Mouse (Mus musculus): ENCODE measurements around the gene Serpine2. TPM values are rescaled to one million over a fixed set of nuclear protein-coding genes. Genes with fewer than 3 reads are reported as not detected.

Gene Serpine2
- polyA plus RNA-seq, 1 experiment from 2014 or later: 63.8 TPM

DNA sequence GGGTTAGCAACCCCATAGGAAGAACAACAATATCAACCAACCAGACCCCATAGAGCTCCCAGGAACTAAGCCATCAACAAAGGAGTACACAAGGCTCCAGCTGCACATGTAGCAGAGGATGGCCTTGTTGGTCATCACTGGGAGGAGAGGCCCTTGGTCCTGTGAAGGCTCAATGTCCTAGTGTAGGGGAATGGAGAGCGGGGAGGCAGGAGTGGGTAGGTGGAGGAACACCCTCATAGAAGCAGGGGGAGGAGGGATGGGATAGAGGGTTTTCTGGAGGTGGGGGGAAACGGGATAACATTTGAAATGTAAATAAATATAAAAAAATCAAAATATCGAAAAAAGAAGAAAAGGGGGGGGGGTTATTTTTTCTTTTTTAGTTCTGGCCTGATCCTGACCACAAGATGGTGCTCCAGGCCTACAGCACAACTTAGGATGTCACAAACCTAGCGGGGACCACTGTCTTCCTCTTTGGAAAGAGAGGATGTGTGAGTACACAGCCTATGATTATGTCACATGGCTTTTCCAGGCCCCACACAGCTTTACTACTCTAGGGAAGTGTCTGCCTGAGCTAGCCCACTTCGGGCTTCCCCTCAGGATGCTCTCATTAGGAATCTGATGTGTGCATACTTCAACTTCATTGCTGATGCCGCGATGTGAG lies 74.6 kb downstream of the Serpine2 start:
- no peak overlapping the region for H3K4me2 ChIP-seq
- H3K36me3 ChIP-seq (ENCODE audit: control insufficient read depth, insufficient read depth, low read length): peaks cover 9% of the 10 kb centered on the region; the same call in 1 of the 2 replicates
- no peak overlapping the region for H3K27ac ChIP-seq (ENCODE audit: low read depth, low read length)
- H3K9ac ChIP-seq (ENCODE audit: low read length): no peak overlapping the region
- no peaks in the 10 kb centered on the region for H3K9me3 ChIP-seq (ENCODE audit: control insufficient read depth, low read length)
- ATAC-seq (ENCODE audit: low FRiP score): peak; percentile 70; the same call in 1 of the 2 replicates
- 73% methylated on average over 7 of the region's 7 CpGs for WGBS
- H3K4me1 ChIP-seq (ENCODE audit: control insufficient read depth, insufficient read depth, low read length): no peaks in the 10 kb centered on the region
- DNase-seq (ENCODE audit: low spot score, missing footprints): peak; percentile 93
- H3K4me3 ChIP-seq (ENCODE audit: low read depth, low read length): no peak overlapping the region
- no peaks in the 10 kb centered on the region; the same call in 1 of the 2 replicates for H3K27me3 ChIP-seq (ENCODE audit: control insufficient read depth, insufficient read depth, low read length)

DNA sequence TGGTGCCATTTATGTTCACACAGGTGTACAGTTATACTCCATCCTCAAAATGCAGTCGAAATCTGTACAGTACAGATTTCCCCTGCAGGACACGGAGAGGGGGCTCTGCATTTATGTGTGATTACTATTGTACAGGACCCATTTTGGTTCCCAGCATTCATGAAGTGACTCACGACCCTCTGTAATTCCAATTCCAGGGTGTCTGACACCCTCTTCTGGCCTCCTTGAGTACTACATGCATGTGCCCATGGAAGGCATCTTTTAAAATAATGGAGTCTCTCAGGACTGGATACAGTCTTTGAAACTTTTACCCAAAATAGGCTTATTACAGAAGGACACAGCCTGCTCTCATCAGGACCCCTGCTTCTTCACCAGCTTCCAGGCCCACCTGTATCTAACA lies 78.5 kb downstream of the Serpine2 start:
- no peaks in the 10 kb centered on the region for H3K9me3 ChIP-seq (ENCODE audit: control insufficient read depth, low read length)
- DNase-seq (ENCODE audit: low spot score, missing footprints): no peak
- H3K4me3 ChIP-seq (ENCODE audit: low read depth, low read length): no peak overlapping the region
- peak; percentile 35; the same call in 1 of the 2 replicates for ATAC-seq (ENCODE audit: low FRiP score)
- H3K27ac ChIP-seq (ENCODE audit: low read depth, low read length): no peak overlapping the region
- no peaks in the 10 kb centered on the region for H3K27me3 ChIP-seq (ENCODE audit: control insufficient read depth, insufficient read depth, low read length)
- peaks cover 18% of the 10 kb centered on the region; the same call in 1 of the 2 replicates for H3K36me3 ChIP-seq (ENCODE audit: control insufficient read depth, insufficient read depth, low read length)
- WGBS: 79% methylated on average over 3 of the region's 3 CpGs
- no peak overlapping the region for H3K4me2 ChIP-seq
- H3K4me1 ChIP-seq (ENCODE audit: control insufficient read depth, insufficient read depth, low read length): no peaks in the 10 kb centered on the region
- H3K9ac ChIP-seq (ENCODE audit: low read length): no peak overlapping the region

DNA sequence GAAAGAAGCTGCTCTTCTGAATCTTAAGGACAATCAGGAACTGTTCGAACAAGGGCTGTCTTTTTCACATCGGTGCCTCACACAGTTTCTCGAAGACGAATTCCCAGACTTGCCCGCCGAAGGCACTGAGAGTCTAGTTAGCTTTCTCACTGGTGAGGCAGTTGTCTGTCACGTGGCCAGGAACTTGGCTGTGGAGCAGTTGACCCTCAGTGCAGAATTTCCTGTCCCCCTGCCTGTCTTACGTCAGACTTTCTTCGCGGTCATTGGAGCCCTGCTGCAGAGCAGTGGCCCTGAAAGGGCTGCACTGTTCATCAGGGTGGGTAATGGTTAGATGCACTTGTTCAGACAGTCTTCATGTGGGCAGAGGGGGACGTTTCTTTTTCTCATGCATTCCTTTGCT lies 83.0 kb downstream of the Serpine2 start:
- Histone ChIP-seq H3K4me2 (no peak overlapping the region), H3K36me3 (ENCODE audit: control insufficient read depth, insufficient read depth, low read length) (peaks cover 18% of the 10 kb centered on the region; the same call in 1 of the 2 replicates), H3K9ac (ENCODE audit: low read length) (no peak overlapping the region), H3K4me3 (ENCODE audit: low read depth, low read length) (no peak overlapping the region), H3K27ac (ENCODE audit: low read depth, low read length) (no peak overlapping the region), H3K9me3 (ENCODE audit: control insufficient read depth, low read length) (no peaks in the 10 kb centered on the region), H3K4me1 (ENCODE audit: control insufficient read depth, insufficient read depth, low read length) (no peaks in the 10 kb centered on the region; the same call in 1 of the 2 replicates), H3K27me3 (ENCODE audit: control insufficient read depth, insufficient read depth, low read length) (no peaks in the 10 kb centered on the region)
- WGBS: 94% methylated on average over 11 of the region's 11 CpGs
- DNase-seq (ENCODE audit: low spot score, missing footprints) (no peak), ATAC-seq (ENCODE audit: low FRiP score) (no peak)

GRCm38 (mm10) chr1:79775927-79776458 lies 85.0 kb downstream of the Serpine2 start, which contains the start of the genes Mrpl44 and Wdfy1:
Gene Mrpl44, plus strand, starts transcription at chr1:79776018.
Gene Wdfy1, minus strand, starts transcription at chr1:79776143.
- Histone ChIP-seq H3K4me3 (ENCODE audit: low read depth, low read length) (peak within 1 kb of the TSS; percentile 59), H3K4me2 (peak within 1 kb of the TSS; percentile 52)
- under 1% methylated on average over 38 of the region's 38 CpGs for WGBS

DNA sequence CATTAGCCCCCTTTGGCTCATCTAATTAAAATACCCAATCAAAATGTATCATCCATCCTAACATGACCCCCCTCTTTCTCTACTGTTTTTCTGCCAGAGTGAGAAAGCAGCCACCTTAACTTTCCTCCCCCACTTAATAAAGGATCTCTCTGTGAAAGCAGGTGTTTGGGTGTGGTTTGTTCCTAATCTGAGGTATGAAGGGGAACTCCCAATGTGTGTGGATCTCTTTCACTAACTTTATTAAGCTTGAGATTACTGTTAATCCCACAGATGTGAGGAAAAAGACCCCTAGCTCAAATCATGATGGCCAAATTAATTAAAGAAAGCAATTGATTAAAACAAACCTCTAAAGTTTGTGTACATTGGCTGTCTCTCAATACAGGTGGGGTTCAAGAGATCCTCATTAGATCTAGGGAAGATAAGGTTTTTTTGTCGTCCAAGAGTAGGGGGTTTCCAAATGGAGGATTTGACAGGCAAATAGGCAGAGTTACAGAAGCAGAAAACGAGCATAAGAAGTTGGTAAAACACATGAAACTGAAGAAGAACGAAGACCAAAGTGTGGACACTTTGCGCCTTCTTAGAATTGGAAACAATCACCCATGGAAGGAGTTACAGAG lies 86.7 kb downstream of the Serpine2 start:
- H3K4me1 ChIP-seq (ENCODE audit: control insufficient read depth, insufficient read depth, low read length): no peaks in the 10 kb centered on the region; the same call in 1 of the 2 replicates
- H3K36me3 ChIP-seq (ENCODE audit: control insufficient read depth, insufficient read depth, low read length): no peaks in the 10 kb centered on the region
- ATAC-seq (ENCODE audit: low FRiP score) (no peak), DNase-seq (ENCODE audit: low spot score, missing footprints) (no peak)
- H3K9me3 ChIP-seq (ENCODE audit: control insufficient read depth, low read length): no peaks in the 10 kb centered on the region
- H3K4me2 ChIP-seq: no peak overlapping the region
- H3K27ac ChIP-seq (ENCODE audit: low read depth, low read length): no peak overlapping the region
- no peak overlapping the region for H3K4me3 ChIP-seq (ENCODE audit: low read depth, low read length)
- no peaks in the 10 kb centered on the region for H3K27me3 ChIP-seq (ENCODE audit: control insufficient read depth, insufficient read depth, low read length)
- no peak overlapping the region for H3K9ac ChIP-seq (ENCODE audit: low read length)
- 77% methylated on average over 4 of the region's 4 CpGs for WGBS

More at GRCm38 (mm10) chr1:79775927-79776458, 85.0 kb downstream of the Serpine2 start, which contains the start of the genes Mrpl44 and Wdfy1:
- Histone ChIP-seq H3K27ac (ENCODE audit: low read depth, low read length) (peak within 1 kb of the TSS; percentile 59), H3K4me1 (ENCODE audit: control insufficient read depth, insufficient read depth, low read length) (no peaks in the 10 kb centered on the region; the same call in 1 of the 2 replicates), H3K9me3 (ENCODE audit: control insufficient read depth, low read length) (no peaks in the 10 kb centered on the region), H3K9ac (ENCODE audit: low read length) (peak within 1 kb of the TSS; percentile 86), H3K36me3 (ENCODE audit: control insufficient read depth, insufficient read depth, low read length) (peaks cover 8% of the 10 kb centered on the region; the same call in 1 of the 2 replicates), H3K27me3 (ENCODE audit: control insufficient read depth, insufficient read depth, low read length) (no peaks in the 10 kb centered on the region)
- DNase-seq (ENCODE audit: low spot score, missing footprints) (peak; percentile 100), ATAC-seq (ENCODE audit: low FRiP score) (peak; percentile 100)

- H3K9ac ChIP-seq (ENCODE audit: low read length): no peak overlapping the region
- H3K4me3 ChIP-seq (ENCODE audit: low read depth, low read length): no peak overlapping the region
- DNase-seq (ENCODE audit: low spot score, missing footprints) (no peak), ATAC-seq (ENCODE audit: low FRiP score) (no peak)
- H3K27me3 ChIP-seq (ENCODE audit: control insufficient read depth, insufficient read depth, low read length): no peaks in the 10 kb centered on the region
- no peaks in the 10 kb centered on the region for H3K36me3 ChIP-seq (ENCODE audit: control insufficient read depth, insufficient read depth, low read length)
- H3K4me2 ChIP-seq: no peak overlapping the region
- H3K4me1 ChIP-seq (ENCODE audit: control insufficient read depth, insufficient read depth, low read length): no peaks in the 10 kb centered on the region
- no peaks in the 10 kb centered on the region for H3K9me3 ChIP-seq (ENCODE audit: control insufficient read depth, low read length)
- WGBS: 65% methylated on average over 1 of the region's 1 CpGs
- no peak overlapping the region for H3K27ac ChIP-seq (ENCODE audit: low read depth, low read length)
Observed at GRCm38 (mm10) chr1:79768231-79768630, 92.7 kb downstream of the Serpine2 start.

DNA sequence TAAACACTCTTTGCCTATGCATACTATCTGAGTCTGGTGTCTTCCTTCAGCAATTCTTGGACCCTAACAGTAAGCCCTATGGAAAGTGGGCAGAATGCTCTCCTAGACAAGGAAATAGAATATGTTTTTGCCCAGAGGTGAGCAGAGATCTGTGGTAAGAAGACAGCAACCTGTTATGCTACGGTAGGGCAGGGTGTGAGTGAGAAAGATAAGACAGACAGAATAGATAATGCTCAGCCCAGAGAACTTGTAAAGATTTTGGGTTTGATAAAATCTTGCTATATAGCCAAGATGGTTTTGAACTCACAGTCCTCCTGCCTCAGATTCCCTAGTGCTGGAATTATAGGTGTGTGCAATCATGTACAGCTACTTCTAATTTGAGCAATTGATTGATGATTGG lies 96.5 kb downstream of the Serpine2 start:
- H3K9me3 ChIP-seq (ENCODE audit: control insufficient read depth, low read length): no peaks in the 10 kb centered on the region
- H3K36me3 ChIP-seq (ENCODE audit: control insufficient read depth, insufficient read depth, low read length): no peaks in the 10 kb centered on the region
- no peak overlapping the region for H3K4me3 ChIP-seq (ENCODE audit: low read depth, low read length)
- no peak overlapping the region for H3K4me2 ChIP-seq
- H3K9ac ChIP-seq (ENCODE audit: low read length): no peak overlapping the region
- peaks cover 8% of the 10 kb centered on the region for H3K4me1 ChIP-seq (ENCODE audit: control insufficient read depth, insufficient read depth, low read length)
- WGBS: 97% methylated on average over 1 of the region's 1 CpGs
- ATAC-seq (ENCODE audit: low FRiP score): no peak
- no peak for DNase-seq (ENCODE audit: low spot score, missing footprints)
- H3K27me3 ChIP-seq (ENCODE audit: control insufficient read depth, insufficient read depth, low read length): no peaks in the 10 kb centered on the region
- H3K27ac ChIP-seq (ENCODE audit: low read depth, low read length): no peak overlapping the region

GRCm38 (mm10) chr1:79764031-79764430 lies 96.9 kb downstream of the Serpine2 start:
- Histone ChIP-seq H3K36me3 (ENCODE audit: control insufficient read depth, insufficient read depth, low read length) (no peaks in the 10 kb centered on the region), H3K4me3 (ENCODE audit: low read depth, low read length) (no peak overlapping the region), H3K4me2 (no peak overlapping the region), H3K9me3 (ENCODE audit: control insufficient read depth, low read length) (no peaks in the 10 kb centered on the region), H3K4me1 (ENCODE audit: control insufficient read depth, insufficient read depth, low read length) (peaks cover 8% of the 10 kb centered on the region), H3K27ac (ENCODE audit: low read depth, low read length) (no peak overlapping the region), H3K27me3 (ENCODE audit: control insufficient read depth, insufficient read depth, low read length) (no peaks in the 10 kb centered on the region), H3K9ac (ENCODE audit: low read length) (no peak overlapping the region)
- no peak for DNase-seq (ENCODE audit: low spot score, missing footprints)
- no peak for ATAC-seq (ENCODE audit: low FRiP score)
- 94% methylated on average over 2 of the region's 2 CpGs for WGBS

Measured in midbrain, embryonic 11.5 days (tissue).